Mouse (Mus musculus): ENCODE results near the gene Pik3r2. TPM values are rescaled to one million over a fixed set of nuclear protein-coding genes. Genes with fewer than 3 reads are reported as not detected.

Gene Pik3r2
- polyA plus RNA-seq, 1 experiment from 2014 or later, result 37.4 TPM

DNA sequence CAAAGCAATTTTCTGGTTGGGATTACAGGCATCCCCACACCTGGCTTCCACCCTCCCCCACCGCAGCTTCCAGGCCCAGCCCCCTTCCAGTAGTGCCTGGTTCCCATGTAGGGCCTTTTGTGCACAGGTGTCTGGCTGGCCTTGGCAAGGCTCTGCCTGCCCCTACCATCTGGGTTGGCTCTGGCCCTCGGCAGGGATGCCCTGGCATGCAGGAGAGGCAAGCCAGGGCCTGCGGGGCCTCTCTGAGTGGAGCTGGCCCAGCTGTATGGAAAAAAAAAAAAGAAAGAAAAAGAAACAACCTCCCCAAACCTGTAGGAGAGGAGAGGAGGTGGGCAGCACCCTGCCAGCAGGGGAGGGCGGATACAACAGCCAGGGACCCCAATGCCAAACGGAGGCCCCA, 3.1 kb downstream of the Pik3r2 start:
- Histone ChIP-seq H3K4me3 (ENCODE audit: low read depth, low read length) (0 out of 2 replicates have a peak overlapping the region, but pooled peaks have one; percentile 5), H3K27me3 (replicated peaks; ENCODE audit: control insufficient read depth, insufficient read depth, low read length) (no peaks in the 10 kb centered on the region), H3K27ac (ENCODE audit: low read depth, low read length) (peak overlapping the region; percentile 76), H3K4me2 (replicated peaks; ENCODE audit: low read depth) (peak overlapping the region; percentile 53), H3K9me3 (ENCODE audit: control insufficient read depth) (no peaks in the 10 kb centered on the region), H3K9ac (ENCODE audit: low read depth, low read length) (0 out of 2 replicates have a peak overlapping the region, but pooled peaks have one; percentile 96), H3K36me3 (ENCODE audit: control insufficient read depth, insufficient read depth) (peaks cover 46% of the 10 kb centered on the region), H3K4me1 (replicated peaks; ENCODE audit: control insufficient read depth, insufficient read depth, low read length) (peaks cover 26% of the 10 kb centered on the region; the same call in 1 of the 2 replicates)
- 61% methylated on average over 5 of the region's 5 CpGs for WGBS
- ATAC-seq, result no peak
- no peak for TF ChIP-seq CTCF (IDR thresholded peaks at IDR 0.05; ENCODE audit: low read depth)

DNA sequence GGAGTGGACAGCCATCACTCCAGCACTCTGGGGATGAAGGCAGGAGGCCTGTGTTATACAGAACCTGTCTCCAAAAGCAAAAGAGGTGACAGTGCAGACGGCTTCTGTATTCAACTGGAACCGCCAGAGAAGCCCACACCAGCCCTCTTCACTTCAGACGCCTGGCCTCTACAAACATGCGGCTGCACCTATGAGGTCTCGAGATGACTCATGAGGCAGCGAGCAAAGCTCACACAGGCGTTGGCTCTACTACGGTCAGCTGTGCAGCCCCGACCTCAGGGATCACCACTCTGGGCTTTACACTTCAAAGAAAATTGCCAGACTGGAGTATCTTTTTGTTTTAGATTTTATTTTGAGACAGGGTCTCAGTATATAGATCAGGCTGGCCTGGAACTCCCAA, 3.6 kb downstream of the Pik3r2 start:
- no peak for ATAC-seq
- Histone ChIP-seq H3K27me3 (replicated peaks; ENCODE audit: control insufficient read depth, insufficient read depth, low read length) (no peaks in the 10 kb centered on the region), H3K4me3 (ENCODE audit: low read depth, low read length) (no peak overlapping the region), H3K9ac (ENCODE audit: low read depth, low read length) (peak overlapping the region; percentile 17; the same call in 1 of the 2 replicates), H3K4me2 (replicated peaks; ENCODE audit: low read depth) (peak overlapping the region; percentile 53), H3K27ac (ENCODE audit: low read depth, low read length) (peak overlapping the region; percentile 76; the same call in 1 of the 2 replicates), H3K9me3 (ENCODE audit: control insufficient read depth) (no peaks in the 10 kb centered on the region), H3K36me3 (ENCODE audit: control insufficient read depth, insufficient read depth) (peaks cover 50% of the 10 kb centered on the region), H3K4me1 (replicated peaks; ENCODE audit: control insufficient read depth, insufficient read depth, low read length) (peaks cover 26% of the 10 kb centered on the region; the same call in 1 of the 2 replicates)
- no peak for TF ChIP-seq CTCF (IDR thresholded peaks at IDR 0.05; ENCODE audit: low read depth)
- WGBS, result 39% methylated on average over 9 of the region's 9 CpGs

DNA sequence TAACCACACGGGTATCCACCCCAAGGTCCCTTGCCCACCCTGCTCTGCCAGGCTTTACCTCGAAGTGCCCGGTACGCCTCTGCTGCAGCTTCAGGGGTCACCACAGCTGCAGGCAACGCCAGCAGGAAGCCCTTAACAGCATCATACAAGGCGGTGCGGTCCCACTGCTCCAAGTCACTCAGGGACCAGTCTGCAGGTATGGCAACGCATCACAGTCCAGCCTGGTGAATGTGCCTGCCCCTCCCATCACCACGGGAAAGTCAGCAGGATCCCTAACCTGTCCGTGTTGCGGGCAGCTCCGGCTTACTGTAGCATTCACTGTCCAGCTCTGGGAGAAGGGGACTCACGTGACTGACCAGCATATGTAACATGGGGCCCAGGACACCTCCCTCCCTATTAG, 4.4 kb downstream of the Pik3r2 start:
- H3K36me3 ChIP-seq (ENCODE audit: control insufficient read depth, insufficient read depth), result peaks cover 55% of the 10 kb centered on the region
- no peak for ATAC-seq
- no peak overlapping the region for H3K4me3 ChIP-seq (ENCODE audit: low read depth, low read length)
- no peak overlapping the region for H3K4me2 ChIP-seq (replicated peaks; ENCODE audit: low read depth)
- H3K9me3 ChIP-seq (ENCODE audit: control insufficient read depth), result no peaks in the 10 kb centered on the region
- H3K9ac ChIP-seq (ENCODE audit: low read depth, low read length), result peak overlapping the region; percentile 17; the same call in 1 of the 2 replicates
- peaks cover 27% of the 10 kb centered on the region; the same call in 1 of the 2 replicates for H3K4me1 ChIP-seq (replicated peaks; ENCODE audit: control insufficient read depth, insufficient read depth, low read length)
- TF ChIP-seq CTCF (IDR thresholded peaks at IDR 0.05; ENCODE audit: low read depth), result no peak
- no peak overlapping the region for H3K27ac ChIP-seq (ENCODE audit: low read depth, low read length)
- H3K27me3 ChIP-seq (replicated peaks; ENCODE audit: control insufficient read depth, insufficient read depth, low read length), result no peaks in the 10 kb centered on the region
- WGBS, result 89% methylated on average over 13 of the region's 13 CpGs

DNA sequence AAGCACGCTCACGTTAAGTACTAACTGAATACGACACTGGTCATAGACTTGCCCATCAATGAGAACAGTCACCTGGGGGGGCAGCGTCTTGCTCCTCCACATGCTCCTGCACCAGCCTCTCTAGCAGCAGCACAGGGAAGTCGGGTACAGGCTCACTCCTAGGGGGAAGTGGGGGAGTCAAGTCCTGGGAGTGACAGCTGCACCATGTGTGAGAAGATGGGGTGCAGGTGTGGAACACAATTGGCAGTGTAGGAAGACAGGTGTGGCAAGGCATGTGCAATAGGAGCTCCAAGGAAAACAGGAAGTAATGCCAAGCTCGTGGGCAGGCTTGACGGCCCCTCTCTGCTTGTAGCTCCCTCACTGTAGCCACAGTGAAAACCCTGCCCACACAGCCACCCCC, 5.3 kb downstream of the Pik3r2 start:
- peaks cover 55% of the 10 kb centered on the region for H3K36me3 ChIP-seq (ENCODE audit: control insufficient read depth, insufficient read depth)
- no peak for TF ChIP-seq CTCF (IDR thresholded peaks at IDR 0.05; ENCODE audit: low read depth)
- ATAC-seq, result no peak
- no peaks in the 10 kb centered on the region for H3K27me3 ChIP-seq (replicated peaks; ENCODE audit: control insufficient read depth, insufficient read depth, low read length)
- H3K9me3 ChIP-seq (ENCODE audit: control insufficient read depth), result no peaks in the 10 kb centered on the region
- H3K4me1 ChIP-seq (replicated peaks; ENCODE audit: control insufficient read depth, insufficient read depth, low read length), result peaks cover 32% of the 10 kb centered on the region; the same call in 1 of the 2 replicates
- no peak overlapping the region for H3K27ac ChIP-seq (ENCODE audit: low read depth, low read length)
- no peak overlapping the region for H3K4me2 ChIP-seq (replicated peaks; ENCODE audit: low read depth)
- no peak overlapping the region for H3K9ac ChIP-seq (ENCODE audit: low read depth, low read length)
- WGBS, result 85% methylated on average over 7 of the region's 7 CpGs
- H3K4me3 ChIP-seq (ENCODE audit: low read depth, low read length), result no peak overlapping the region

DNA sequence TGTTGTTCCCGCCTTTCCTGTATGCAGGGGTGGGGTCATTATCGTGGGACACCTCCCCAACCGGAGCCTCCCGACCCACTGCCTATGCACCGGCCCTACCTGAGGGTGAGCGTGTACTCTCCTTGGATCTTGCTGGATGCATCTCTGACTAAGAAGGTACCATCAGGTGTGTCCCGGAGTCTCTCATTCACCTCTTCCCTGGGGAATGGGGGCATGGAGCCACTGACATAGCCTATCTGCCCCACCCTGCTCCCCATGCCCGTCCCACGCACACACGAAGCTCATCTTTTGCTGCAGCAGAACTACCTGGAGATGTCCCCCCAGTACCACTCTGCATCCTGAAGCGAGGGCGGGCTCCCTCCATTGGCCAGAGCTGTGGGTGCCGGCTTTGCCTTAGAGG, 5.8 kb downstream of the Pik3r2 start:
- Histone ChIP-seq H3K9ac (ENCODE audit: low read depth, low read length) (no peak overlapping the region), H3K36me3 (ENCODE audit: control insufficient read depth, insufficient read depth) (peaks cover 55% of the 10 kb centered on the region), H3K27me3 (replicated peaks; ENCODE audit: control insufficient read depth, insufficient read depth, low read length) (no peaks in the 10 kb centered on the region), H3K27ac (ENCODE audit: low read depth, low read length) (no peak overlapping the region), H3K4me2 (replicated peaks; ENCODE audit: low read depth) (no peak overlapping the region), H3K4me3 (ENCODE audit: low read depth, low read length) (no peak overlapping the region), H3K4me1 (replicated peaks; ENCODE audit: control insufficient read depth, insufficient read depth, low read length) (peaks cover 30% of the 10 kb centered on the region; the same call in 1 of the 2 replicates), H3K9me3 (ENCODE audit: control insufficient read depth) (no peaks in the 10 kb centered on the region)
- WGBS, result 96% methylated on average over 13 of the region's 13 CpGs
- no peak for TF ChIP-seq CTCF (IDR thresholded peaks at IDR 0.05; ENCODE audit: low read depth)
- no peak for ATAC-seq

DNA sequence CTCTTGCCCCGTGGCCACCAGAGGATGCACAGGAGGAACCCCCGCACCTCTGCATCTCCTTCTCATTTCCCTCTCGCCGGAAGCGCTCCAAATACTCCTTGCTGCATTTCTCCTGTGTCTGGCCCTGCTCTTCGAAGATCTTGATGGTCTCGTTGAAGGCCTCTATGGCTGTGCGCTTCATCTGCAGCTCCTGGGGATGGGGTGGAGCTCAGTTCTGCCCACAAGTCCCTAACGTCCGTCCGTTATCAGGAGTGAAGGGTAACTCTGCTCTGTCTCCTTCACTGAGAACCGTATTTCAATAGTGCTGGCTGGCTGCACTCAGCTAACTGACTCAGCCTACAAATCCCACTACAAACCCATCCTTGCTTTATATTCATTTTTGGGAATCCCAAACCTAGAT, 6.7 kb downstream of the Pik3r2 start:
- Histone ChIP-seq H3K4me2 (replicated peaks; ENCODE audit: low read depth) (no peak overlapping the region), H3K27ac (ENCODE audit: low read depth, low read length) (no peak overlapping the region), H3K4me1 (replicated peaks; ENCODE audit: control insufficient read depth, insufficient read depth, low read length) (peaks cover 23% of the 10 kb centered on the region; the same call in 1 of the 2 replicates), H3K36me3 (ENCODE audit: control insufficient read depth, insufficient read depth) (peaks cover 55% of the 10 kb centered on the region), H3K9ac (ENCODE audit: low read depth, low read length) (no peak overlapping the region), H3K9me3 (ENCODE audit: control insufficient read depth) (no peaks in the 10 kb centered on the region), H3K27me3 (replicated peaks; ENCODE audit: control insufficient read depth, insufficient read depth, low read length) (no peaks in the 10 kb centered on the region), H3K4me3 (ENCODE audit: low read depth, low read length) (no peak overlapping the region)
- no peak for ATAC-seq
- TF ChIP-seq CTCF (IDR thresholded peaks at IDR 0.05; ENCODE audit: low read depth), result no peak
- WGBS, result 76% methylated on average over 12 of the region's 12 CpGs

Measured in intestine, postnatal 0 days (tissue).